Mouse (Mus musculus): ENCODE data around the gene Tgm1.

The Tgm1 gene

GRCm38 (mm10) chr14:55671486-55671832 is 42.3 kb downstream of the Tgm1 start:
- no peak for DNase-seq

- DNase-seq: no peak
These were observed 53.1 kb downstream of the Tgm1 start for GRCm38 (mm10) chr14:55660636-55661035.

GRCm38 (mm10) chr14:55659960-55660573 is 53.7 kb downstream of the Tgm1 start, which contains the start of gene Mdp1:
Mdp1 (minus strand) TSS chr14:55660508.
- peak; percentile 84 for DNase-seq

DNA sequence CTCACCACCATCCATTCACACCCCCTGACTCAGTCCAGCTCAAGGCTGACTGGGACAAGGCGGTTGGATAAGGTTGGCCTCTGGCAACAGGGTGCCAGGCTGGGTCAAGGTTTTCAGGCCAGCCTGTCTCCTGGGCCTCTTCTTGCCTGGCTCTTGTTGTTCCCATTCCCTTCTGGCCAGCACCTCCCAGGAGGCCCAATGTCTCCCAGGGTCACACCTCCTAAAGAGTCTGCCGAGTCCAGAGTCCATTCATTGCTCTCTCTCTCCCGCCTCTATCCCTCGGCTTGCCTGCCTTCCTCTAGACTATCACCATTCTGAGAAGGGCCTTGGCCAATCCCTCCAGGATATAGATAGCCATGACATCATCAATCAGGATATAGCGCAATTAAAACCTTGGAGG is 55.7 kb downstream of the Tgm1 start:
- no peak for DNase-seq

DNA sequence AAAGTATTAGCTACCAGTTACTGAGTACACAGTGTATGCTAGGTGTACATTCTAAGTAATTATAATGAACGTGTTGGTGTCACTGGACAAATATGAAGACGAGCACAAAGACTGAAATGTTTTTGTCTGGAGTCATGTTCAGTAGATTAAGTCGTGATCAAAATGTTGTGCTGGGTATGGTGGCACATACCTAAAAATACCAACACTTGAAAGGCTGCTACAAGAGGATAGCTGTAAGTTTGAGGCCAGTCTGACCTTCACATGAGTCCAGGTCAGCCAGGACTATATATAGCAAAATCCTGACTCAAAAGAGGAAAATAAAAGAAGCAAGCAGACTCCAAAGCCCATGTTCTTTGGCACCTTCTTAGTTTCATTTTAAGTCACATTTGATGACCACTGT is 56.8 kb downstream of the Tgm1 start:
- DNase-seq: no peak

DNA sequence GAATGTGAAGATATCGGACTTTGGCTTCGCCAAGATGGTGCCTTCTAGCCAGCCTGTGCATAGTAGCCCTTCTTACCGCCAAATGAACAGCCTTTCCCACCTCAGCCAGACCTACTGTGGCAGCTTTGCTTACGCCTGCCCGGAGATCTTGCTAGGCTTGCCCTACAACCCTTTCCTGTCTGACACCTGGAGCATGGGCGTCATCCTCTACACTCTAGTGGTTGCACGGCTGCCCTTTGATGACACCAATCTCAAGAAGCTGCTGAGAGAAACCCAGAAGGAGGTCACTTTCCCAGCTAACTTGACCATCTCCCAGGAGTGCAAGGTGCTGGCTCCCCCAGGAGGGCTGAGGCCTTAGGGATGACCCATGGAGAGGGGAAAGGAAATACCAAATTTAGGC is 62.2 kb downstream of the Tgm1 start:
- DNase-seq: no peak

Measured in right cerebral cortex, postnatal 25 days (tissue).